Mouse (Mus musculus) heart, postnatal 25 days (tissue): ENCODE results near the gene Rln3. TPM values are rescaled to one million over a fixed set of nuclear protein-coding genes. Genes with fewer than 3 reads are reported as not detected.

Experiments
- DNase-seq: peaks from one replicate; pipeline ENCODE4 v3.0.0; 2022; ENCODE audit warnings: low spot score
- intact Hi-C: fragments of 180-260 bp; cut with DNase I; formaldehyde crosslinking; loops from one replicate; pipeline ENCODE4 v1.15.1; 2025
- total RNA-seq, 2 experiments: library from RNA; stranded (reverse); gene quantifications; 2 replicates each; pipeline ENCODE4 v1.2.3; 2021

Rln3 gene
- not detected for total RNA-seq

- intact Hi-C loops, result loop anchor here (5.0 kb wide), 2 partner anchors 57 to 137 kb away; partner anchors contain the start of gene Dcaf15
Observed at GRCm38 (mm10) chr8:84044900-84045299, at the start of gene Rln3. TSS of gene Rln3 (minus strand) at chr8:84045000.

GRCm38 (mm10) chr8:84090585-84090984 is 45.8 kb upstream of the Rln3 start:
- intact Hi-C loops, result no loop called here
- DNase-seq, result no peak

More at GRCm38 (mm10) chr8:84044900-84045299, at the start of gene Rln3:
- DNase-seq, result no peak

- intact Hi-C loops, result no loop called here
- no peak for DNase-seq
Observed at GRCm38 (mm10) chr8:84089277-84089676, 44.5 kb upstream of the Rln3 start.

GRCm38 (mm10) chr8:84087821-84088220 is 43.0 kb upstream of the Rln3 start:
- intact Hi-C loops, result no loop called here
- no peak for DNase-seq

- no peak for DNase-seq
- intact Hi-C loops, result no loop called here
Observed at GRCm38 (mm10) chr8:84087156-84087555, 42.4 kb upstream of the Rln3 start.

- no peak for DNase-seq
- intact Hi-C loops, result no loop called here
Observed at GRCm38 (mm10) chr8:84084341-84085115, 39.7 kb upstream of the Rln3 start.

- DNase-seq, result no peak
Observed at GRCm38 (mm10) chr8:84083829-84084241, 39.0 kb upstream of the Rln3 start.

GRCm38 (mm10) chr8:84079206-84079605 is 34.4 kb upstream of the Rln3 start:
- DNase-seq, result no peak
- intact Hi-C loops, result no loop called here

More at GRCm38 (mm10) chr8:84083829-84084241, 39.0 kb upstream of the Rln3 start:
- intact Hi-C loops, result no loop called here

- no peak for DNase-seq
- intact Hi-C loops, result no loop called here
Observed at GRCm38 (mm10) chr8:84076849-84077248, 32.0 kb upstream of the Rln3 start.

- no peak for DNase-seq
- intact Hi-C loops, result no loop called here
Observed at GRCm38 (mm10) chr8:84076412-84076811, 31.6 kb upstream of the Rln3 start.

- intact Hi-C loops, result loop anchor here (5.0 kb wide), 1 partner anchor 61 kb away; the partner anchor contains the start of gene 2210011C24Rik
- no peak for DNase-seq
Observed at GRCm38 (mm10) chr8:84073230-84073976, 28.6 kb upstream of the Rln3 start.

- intact Hi-C loops, result loop anchor here (5.0 kb wide), 1 partner anchor 60 kb away; the partner anchor contains the start of gene 2210011C24Rik
- no peak for DNase-seq
Observed at GRCm38 (mm10) chr8:84072321-84072720, 27.5 kb upstream of the Rln3 start.

GRCm38 (mm10) chr8:84071921-84072320 is 27.1 kb upstream of the Rln3 start:
- DNase-seq, result no peak
- intact Hi-C loops, result loop anchor here (2.0 to 5.0 kb wide), 2 partner anchors 31 to 60 kb away; partner anchors contain the start of gene 2210011C24Rik

GRCm38 (mm10) chr8:84070667-84071066 is 25.9 kb upstream of the Rln3 start:
- no peak for DNase-seq
- intact Hi-C loops, result loop anchor here (2.0 to 5.0 kb wide), 2 partner anchors 32 to 58 kb away; partner anchors contain the start of gene 2210011C24Rik

- intact Hi-C loops, result loop anchor here (2.0 to 5.0 kb wide), 2 partner anchors 33 to 58 kb away; partner anchors contain the start of gene 2210011C24Rik
- no peak for DNase-seq
Observed at GRCm38 (mm10) chr8:84070241-84070640, 25.4 kb upstream of the Rln3 start.

GRCm38 (mm10) chr8:84069750-84070149 is 24.9 kb upstream of the Rln3 start:
- intact Hi-C loops, result loop anchor here (2.0 to 5.0 kb wide), 3 partner anchors 33 to 78 kb away; partner anchors contain the start of genes 2210011C24Rik, 4930432K21Rik and Cc2d1a
- no peak for DNase-seq

- DNase-seq, result no peak
- intact Hi-C loops, result loop anchor here (5.0 kb wide), 1 partner anchor 78 kb away; the partner anchor contains the start of genes 4930432K21Rik and Cc2d1a
Observed at GRCm38 (mm10) chr8:84069169-84069568, 24.4 kb upstream of the Rln3 start.

GRCm38 (mm10) chr8:84068316-84069035 is 23.7 kb upstream of the Rln3 start:
- no peak for DNase-seq
- intact Hi-C loops, result loop anchor here (5.0 kb wide), 1 partner anchor 79 kb away; the partner anchor contains the start of genes 4930432K21Rik and Cc2d1a

GRCm38 (mm10) chr8:84067911-84068310 is 23.1 kb upstream of the Rln3 start:
- DNase-seq, result no peak
- intact Hi-C loops, result loop anchor here (5.0 kb wide), 1 partner anchor 79 kb away; the partner anchor contains the start of genes 4930432K21Rik and Cc2d1a
